Mouse (Mus musculus) erythroblast, embryonic 14.5 days (primary cell): ENCODE data around the gene Eif6.

Experiments
- GATA1 ChIP-seq: IDR thresholded peaks from 2 replicates; pipeline ENCODE4 v1.6.1; 2012; ENCODE audit warnings: low read length, inconsistent platforms, mixed read lengths
- TAL1 ChIP-seq: IDR thresholded peaks from 3 replicates; pipeline ENCODE4 v1.6.1; 2012; ENCODE audit warnings: low read length, inconsistent platforms, mixed read lengths

DNA sequence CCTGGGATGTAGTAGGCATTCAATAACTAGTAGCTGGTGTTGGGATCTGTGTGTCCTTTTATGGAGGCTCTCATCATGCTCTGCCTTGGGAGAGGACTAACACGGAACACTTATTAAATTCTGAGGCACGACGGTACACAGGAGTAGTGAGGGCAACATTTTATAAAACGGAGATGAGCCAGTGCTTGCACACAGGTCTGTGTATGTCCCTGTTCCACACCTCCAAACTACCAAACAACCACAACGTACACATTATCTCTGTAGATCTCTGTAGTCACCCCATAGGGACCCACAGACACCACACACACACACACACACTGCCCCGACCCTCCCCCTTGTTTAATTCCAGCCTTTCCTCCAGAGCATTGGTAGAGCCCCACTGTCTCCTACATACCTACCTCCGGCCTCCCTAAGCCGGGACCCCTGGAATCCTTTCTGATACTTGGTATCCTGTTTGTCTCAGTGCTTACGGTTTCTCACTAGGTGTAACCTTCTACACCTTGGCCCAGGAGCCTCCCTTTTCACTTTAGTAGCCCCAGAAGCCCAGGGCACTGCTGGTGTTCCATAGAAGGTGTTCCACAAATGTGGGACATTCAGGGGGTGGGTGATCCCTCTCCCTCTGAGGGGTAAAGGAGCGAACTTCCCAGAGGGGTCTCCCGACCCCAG is 52.3 kb downstream of the Eif6 start:
- no peak for TF ChIP-seq TAL1
- no peak for TF ChIP-seq GATA1
